Mouse (Mus musculus) monocyte, adult 5-6 weeks (primary cell): ENCODE results near the gene Trim16. TPM values are rescaled to one million over a fixed set of nuclear protein-coding genes. Genes with fewer than 3 reads are reported as not detected.

ENCODE experiments used
- ATAC-seq: fragments of 153-309, 156-312 bp; replicated peaks from 2 replicates; pipeline ENCODE4 v1.8.0; 2017; ENCODE audit warnings: mild to moderate bottlenecking; ENCODE audit not compliant: low TSS enrichment, insufficient number of reproducible peaks, severe bottlenecking, poor library complexity, low FRiP score
- total RNA-seq: library from RNA; stranded (forward); fragments of 200-1000, 200-491, 200-594 nt; gene quantifications from 3 replicates; pipeline ENCODE4 v1.2.3, GENCODE M21; 2017

Gene Trim16
- total RNA-seq, result 5.9 to 8.1 TPM (median 7.3 TPM) in 3 replicates

GRCm38 (mm10) chr11:62820059-62820541 is at the start of gene Trim16:
Gene Trim16 (plus strand): TSS chr11:62820231.
- peak; percentile 77 for ATAC-seq

- no peak for ATAC-seq
Measured at GRCm38 (mm10) chr11:62776510-62776909, 43.5 kb upstream of the Trim16 start.

GRCm38 (mm10) chr11:62788935-62789616 is 31.0 kb upstream of the Trim16 start, which contains the start of gene Zfp286:
Gene Zfp286 (minus strand): TSS chr11:62789462.
- ATAC-seq, result 0 out of 2 replicates have a peak, but pooled peaks have one; percentile 59

DNA sequence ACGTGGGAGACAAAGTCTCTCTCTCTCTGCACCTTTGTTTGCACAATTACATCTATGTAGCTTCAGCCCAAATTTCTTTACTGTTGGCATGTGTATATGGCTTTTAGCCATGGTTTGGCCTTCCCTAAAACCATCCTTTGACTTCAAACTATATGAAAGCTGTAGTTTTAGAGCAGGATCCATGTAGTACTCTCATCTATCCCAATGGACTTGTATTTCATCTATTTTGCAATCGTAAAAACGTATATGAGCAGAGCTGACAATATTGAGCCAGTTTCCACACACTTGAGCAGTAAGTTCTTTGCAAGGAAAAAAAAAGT is 30.5 kb upstream of the Trim16 start:
- no peak for ATAC-seq

DNA sequence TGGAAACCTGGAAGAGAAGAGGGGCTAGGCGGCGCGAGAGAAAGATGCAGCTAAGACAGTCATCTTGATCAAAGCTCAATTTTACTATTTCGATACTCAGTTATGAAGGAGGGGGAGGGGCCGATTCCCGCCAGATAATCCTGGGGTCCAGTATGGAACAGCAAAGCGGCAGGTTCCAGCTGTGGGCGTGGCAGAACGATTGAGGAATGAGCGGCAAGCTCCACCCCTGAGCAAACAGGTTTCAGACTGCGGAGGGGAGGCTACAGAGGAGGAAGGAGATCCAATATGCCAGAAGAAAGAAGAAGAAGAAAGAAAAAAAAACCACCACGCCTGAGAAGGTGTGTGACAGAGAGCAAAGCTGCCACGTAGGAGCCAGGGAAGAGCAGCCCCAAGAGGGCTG is 15.9 kb upstream of the Trim16 start:
- ATAC-seq, result no peak

GRCm38 (mm10) chr11:62807965-62808364 is 12.1 kb upstream of the Trim16 start:
- ATAC-seq, result 0 out of 2 replicates have a peak, but pooled peaks have one; percentile 66

GRCm38 (mm10) chr11:62809201-62809600 is 10.8 kb upstream of the Trim16 start:
- ATAC-seq, result no peak

DNA sequence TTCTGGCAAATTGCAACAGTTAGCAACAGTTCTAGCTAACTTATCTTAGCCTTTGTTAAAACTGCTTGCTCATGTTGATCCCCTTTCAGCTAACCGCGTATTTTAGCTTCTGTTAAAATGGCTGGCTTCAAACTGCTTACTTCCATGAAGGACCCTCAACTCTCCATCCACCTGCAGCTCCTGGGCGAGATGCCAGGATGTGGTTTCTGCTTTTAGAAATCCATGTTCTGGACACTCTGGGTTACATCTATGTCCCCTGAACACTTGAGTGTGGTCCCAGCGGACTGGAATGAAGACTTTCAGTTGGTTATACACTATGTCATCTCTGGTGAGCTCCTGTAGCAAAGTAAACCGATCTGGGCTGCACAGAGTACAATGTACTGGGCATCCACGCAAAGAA is 7.8 kb upstream of the Trim16 start:
- no peak for ATAC-seq

GRCm38 (mm10) chr11:62813497-62813896 is 6.5 kb upstream of the Trim16 start:
- ATAC-seq, result no peak

- ATAC-seq, result no peak
Measured at GRCm38 (mm10) chr11:62813970-62814624, 5.9 kb upstream of the Trim16 start.

- no peak for ATAC-seq
Measured at GRCm38 (mm10) chr11:62814625-62815024, 5.4 kb upstream of the Trim16 start.

GRCm38 (mm10) chr11:62815438-62815837 is 4.6 kb upstream of the Trim16 start:
- no peak for ATAC-seq

GRCm38 (mm10) chr11:62816591-62816990 is 3.4 kb upstream of the Trim16 start:
- no peak for ATAC-seq

DNA sequence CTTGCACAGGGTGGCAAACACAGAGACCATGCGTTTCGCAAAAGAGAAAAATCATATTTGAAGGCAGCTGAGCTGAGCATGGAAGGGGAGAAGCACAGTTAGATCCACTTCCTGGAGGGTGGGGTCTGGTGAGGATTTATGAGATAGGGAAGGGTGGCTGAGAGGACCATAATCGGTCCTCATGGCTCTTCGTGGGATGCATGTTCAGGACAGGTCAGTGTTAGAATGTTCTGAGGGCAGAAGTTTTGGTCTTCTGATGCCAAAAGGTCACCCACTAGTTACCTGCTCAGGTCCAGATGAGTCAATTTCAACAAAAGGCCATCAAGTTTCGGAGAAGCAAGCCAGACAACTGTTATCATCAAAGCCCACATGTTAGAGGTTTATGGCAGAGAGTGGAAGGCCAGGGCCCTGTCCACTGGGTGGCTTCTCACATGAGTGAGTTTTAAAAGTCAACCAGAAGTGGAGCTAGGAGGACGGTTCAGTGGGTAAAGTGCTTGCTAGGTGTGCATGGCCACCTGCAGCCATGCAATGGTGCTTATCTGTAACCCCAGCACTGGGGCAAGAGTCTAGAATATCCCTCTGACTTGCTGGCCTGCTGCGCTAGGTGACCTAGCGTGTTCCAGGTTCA is 858 bp upstream of the Trim16 start:
- ATAC-seq, result no peak

- ATAC-seq, result no peak; the same call in 1 of the 2 replicates
Measured at GRCm38 (mm10) chr11:62820661-62821437, 818 bp downstream of the Trim16 start.

DNA sequence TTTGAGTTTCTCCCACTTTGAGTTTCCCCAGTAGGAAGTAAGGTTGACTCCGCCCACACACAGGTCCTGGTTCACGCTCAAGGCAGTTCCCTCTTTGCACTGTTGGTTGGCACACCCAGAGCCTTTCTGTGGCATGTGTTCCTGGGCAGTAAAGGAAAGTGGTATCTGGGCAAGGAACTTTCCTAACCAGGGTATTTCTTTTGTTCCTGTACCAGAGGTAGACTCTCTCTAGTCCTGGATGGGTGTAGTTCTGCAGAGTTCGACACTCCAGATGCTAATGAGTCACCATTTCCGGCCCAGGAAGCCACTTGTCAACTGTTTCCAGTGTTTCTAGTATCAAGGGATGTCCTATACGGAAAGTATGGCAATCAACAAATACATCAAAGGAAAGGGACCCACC is 1.9 kb downstream of the Trim16 start:
- peak; percentile 51; the same call in 1 of the 2 replicates for ATAC-seq

DNA sequence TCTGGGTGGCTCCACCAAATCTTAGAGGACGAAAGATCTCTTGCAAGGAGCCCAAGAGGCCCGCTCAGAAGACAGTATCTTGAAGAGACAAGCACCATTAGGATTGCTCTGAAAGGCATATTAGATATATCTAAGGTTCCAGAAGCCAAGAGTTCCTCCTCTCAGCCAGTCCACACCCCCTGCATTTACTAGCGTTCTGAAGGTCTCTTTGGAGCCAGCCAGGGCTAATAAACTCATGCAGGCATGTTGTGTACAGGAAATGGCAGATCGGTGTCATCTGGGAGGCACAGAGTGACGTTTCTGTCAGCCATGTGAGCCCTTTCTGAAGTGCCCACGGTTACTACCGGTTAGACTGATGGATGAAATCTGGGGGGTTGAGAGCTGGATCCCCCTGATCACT is 4.2 kb downstream of the Trim16 start:
- no peak for ATAC-seq

DNA sequence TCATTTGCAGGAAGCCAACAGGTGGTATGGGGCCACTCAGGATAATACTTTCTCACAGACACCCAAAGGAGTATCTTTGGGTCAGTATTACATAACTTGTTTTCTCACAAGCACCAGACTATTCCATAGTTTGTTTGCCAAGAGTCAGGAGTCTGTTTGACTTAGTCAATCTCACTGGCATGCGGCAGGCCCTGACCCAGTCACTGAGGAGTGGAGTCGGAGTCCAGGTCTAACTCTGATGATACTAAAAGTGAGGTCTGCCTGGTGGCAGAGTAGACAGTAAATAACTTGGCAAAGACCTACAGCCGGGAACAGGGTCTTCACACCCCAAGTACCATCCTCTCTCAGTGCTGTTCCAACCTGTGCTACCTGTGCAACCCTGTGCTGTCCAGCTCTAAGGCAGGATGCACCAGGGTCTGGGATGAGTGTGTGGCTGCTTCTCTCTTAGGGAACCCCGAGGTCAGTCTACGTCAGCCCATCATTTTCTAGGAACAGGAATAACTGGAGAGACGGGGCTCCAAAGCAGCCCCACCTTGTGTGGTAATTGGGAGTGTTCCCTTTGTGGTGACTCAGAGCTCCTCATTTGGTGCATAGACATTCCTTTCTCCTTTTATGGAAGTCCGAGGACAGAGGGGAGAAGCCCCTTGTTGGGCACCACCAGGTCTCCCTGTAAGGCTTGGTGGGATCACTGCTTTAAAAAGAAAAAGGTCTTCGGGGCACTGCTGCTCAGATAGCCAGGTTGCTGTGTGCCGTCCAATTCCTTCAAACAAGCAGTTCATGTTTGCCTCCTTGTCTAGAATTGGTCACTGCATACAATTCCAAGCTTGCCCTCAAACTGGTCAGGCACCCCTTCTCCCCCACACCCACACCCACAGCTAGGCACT is 5.4 kb downstream of the Trim16 start:
- ATAC-seq, result no peak
